Mouse (Mus musculus) heart, embryonic 13.5 days (tissue): Measurements from ENCODE around the gene Gm13124. TPM values are rescaled to one million over a fixed set of nuclear protein-coding genes. Genes with fewer than 3 reads are reported as not detected.

ENCODE experiments used
- ATAC-seq: fragments of 200-750 bp; cut with Nextera tagmentation; 2 replicates; pipeline ENCODE4 v1.8.0; 2017; ENCODE audit warnings: moderate TSS enrichment; ENCODE audit not compliant: insufficient number of reproducible peaks, low FRiP score, low TSS enrichment; ENCODE audit errors: extremely low read depth
- H3K27ac ChIP-seq: fragments of 300-500 bp; sonication (generic); replicated peaks from 2 replicates; pipeline ENCODE4 v1.5.1; 2015; ENCODE audit warnings: moderate library complexity, mild to moderate bottlenecking, inconsistent platforms
- H3K27me3 ChIP-seq: fragments of 300-500 bp; sonication (generic); replicated peaks from 2 replicates; pipeline ENCODE4 v1.6.1; 2015; ENCODE audit warnings: mild to moderate bottlenecking, inconsistent platforms
- H3K36me3 ChIP-seq: fragments of 300-500 bp; sonication (generic); 2 replicates; pipeline ENCODE4 v1.6.1; 2015; ENCODE audit warnings: mild to moderate bottlenecking, inconsistent platforms
- H3K4me1 ChIP-seq: fragments of 300-500 bp; sonication (generic); 2 replicates; pipeline ENCODE4 v1.6.1; 2015; ENCODE audit warnings: inconsistent platforms
- H3K4me2 ChIP-seq: fragments of 300-500 bp; sonication (generic); 2 replicates; pipeline ENCODE4 v1.6.1; 2015; ENCODE audit warnings: inconsistent platforms, mild to moderate bottlenecking, moderate library complexity
- H3K4me3 ChIP-seq: fragments of 300-500 bp; sonication (generic); 2 replicates; pipeline ENCODE4 v1.5.1; 2015; ENCODE audit warnings: moderate library complexity, mild to moderate bottlenecking, inconsistent platforms
- H3K9ac ChIP-seq: fragments of 300-500 bp; sonication (generic); 2 replicates; pipeline ENCODE4 v1.6.1; 2015; ENCODE audit warnings: inconsistent platforms, mild to moderate bottlenecking, moderate library complexity
- H3K9me3 ChIP-seq: fragments of 300-500 bp; sonication (generic); 2 replicates; pipeline ENCODE4 v1.6.1; 2016; ENCODE audit warnings: inconsistent platforms
- WGBS: fragments of 180-500 bp; shearing (Covaris S2); methylation state at CpG from one replicate; pipeline ENCODE4 v1.1.7; 2015; ENCODE audit warnings: mixed read lengths; 5-methylcytosine and 5-hydroxymethylcytosine counted together
- polyA plus RNA-seq: library from polyadenylated mRNA; unstranded; fragments of >200 nt; fragmentation: Nextera tagmentation; extraction: Ambion mirVana; gene quantifications from 2 replicates; pipeline ENCODE4 v1.2.1, GENCODE M21; 2015

Gm13124 gene
- polyA plus RNA-seq, 1 experiment from 2014 or later: not detected

DNA sequence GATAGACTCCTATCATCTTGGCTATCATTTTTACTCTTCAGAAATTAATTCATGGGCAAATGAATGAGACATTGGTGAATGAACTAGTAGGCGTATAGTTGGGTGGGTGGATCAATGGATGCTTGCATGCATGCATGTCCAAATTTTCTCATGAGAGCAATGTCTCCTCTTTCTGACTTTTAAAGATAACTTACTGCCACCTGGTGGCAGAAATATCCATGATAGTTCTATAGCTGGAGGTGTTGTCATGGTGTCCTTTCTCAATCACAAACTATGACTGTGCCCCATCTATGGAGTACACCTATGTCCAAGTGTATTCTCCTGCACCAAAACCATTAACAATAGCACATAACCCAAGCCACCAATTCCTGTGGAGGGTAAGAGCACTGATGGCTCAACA, 58.4 kb downstream of the Gm13124 start:
- Histone ChIP-seq H3K4me1 (no peaks in the 10 kb centered on the region), H3K4me2 (no peak overlapping the region), H3K4me3 (no peak overlapping the region), H3K27ac (no peak overlapping the region), H3K36me3 (no peaks in the 10 kb centered on the region), H3K9ac (no peak overlapping the region), H3K9me3 (peaks cover 5% of the 10 kb centered on the region; the same call in 1 of the 2 replicates), H3K27me3 (no peaks in the 10 kb centered on the region)
- no peak for ATAC-seq
- 64% methylated on average over 1 of the region's 1 CpGs for WGBS

Other genes starting within 250 kb of the Gm13124 start
- gene Gm13128, start 234.9 kb downstream of the Gm13124 start, polyA plus RNA-seq: not detected in 2 replicates
- not detected in 2 replicates for gene Gm13119, start 207.2 kb downstream of the Gm13124 start, polyA plus RNA-seq
- gene Pramef20, start 187.2 kb downstream of the Gm13124 start, polyA plus RNA-seq: not detected in 2 replicates
- gene Pramef12, start 156.7 kb downstream of the Gm13124 start, polyA plus RNA-seq: 0.18 and 0.28 TPM in 2 replicates
- not detected in 2 replicates for gene 1700012P22Rik, start 126.4 kb downstream of the Gm13124 start, polyA plus RNA-seq
- gene Gm9944, start 111.8 kb downstream of the Gm13124 start, polyA plus RNA-seq: not detected in 2 replicates
- gene Aadacl3, start 101.4 kb downstream of the Gm13124 start, polyA plus RNA-seq: not detected in 2 replicates
- not detected in 2 replicates for gene 9430007A20Rik, start 45.3 kb downstream of the Gm13124 start, polyA plus RNA-seq
- gene Aadacl4, start 48.6 kb upstream of the Gm13124 start, polyA plus RNA-seq: not detected in 2 replicates
- not detected in 2 replicates for gene Gm436, start 121.2 kb upstream of the Gm13124 start, polyA plus RNA-seq
- gene Gm13178, start 156.3 kb upstream of the Gm13124 start, polyA plus RNA-seq: not detected in 2 replicates
- gene Gm438, start 221.4 kb upstream of the Gm13124 start, polyA plus RNA-seq: not detected in 2 replicates